Mouse (Mus musculus) midbrain, embryonic 14.5 days (tissue): ENCODE results near the gene Vwa7. TPM values are rescaled to one million over a fixed set of nuclear protein-coding genes. Genes with fewer than 3 reads are reported as not detected.
A peak's percentile ranks its signal among the peaks of the same experiment; 100 is the strongest.

Experiments used
- ATAC-seq: fragments of 200-750 bp; cut with Nextera tagmentation; 2 replicates; pipeline ENCODE4 v1.8.0; 2017; ENCODE audit warnings: moderate number of reproducible peaks, moderate library complexity; ENCODE audit not compliant: low FRiP score, low TSS enrichment
- DNase-seq: peaks from one replicate; pipeline ENCODE4 v3.0.0-alpha.2; 2015
- H3K27ac ChIP-seq: fragments of 300-500 bp; sonication (generic); replicated peaks from 2 replicates; pipeline ENCODE4 v1.5.1; 2014; ENCODE audit warnings: mild to moderate bottlenecking, low read depth, low read length, moderate library complexity
- H3K27me3 ChIP-seq: fragments of 300-500 bp; sonication (generic); 2 replicates; pipeline ENCODE4 v1.6.1; 2014; ENCODE audit warnings: low read length, control low read depth, mixed read lengths; ENCODE audit not compliant: control insufficient read depth, insufficient read depth
- H3K36me3 ChIP-seq: fragments of 300-500 bp; sonication (generic); 2 replicates; pipeline ENCODE4 v1.6.1; 2014; ENCODE audit warnings: low read length, control low read depth; ENCODE audit not compliant: control insufficient read depth, insufficient read depth
- H3K4me1 ChIP-seq: fragments of 300-500 bp; sonication (generic); 2 replicates; pipeline ENCODE4 v1.6.1; 2014; ENCODE audit warnings: mild to moderate bottlenecking, antibody characterized with exemption, low read length, control low read depth; ENCODE audit not compliant: control insufficient read depth, insufficient read depth
- H3K4me2 ChIP-seq: fragments of 300-500 bp; sonication (generic); 2 replicates; pipeline ENCODE4 v1.6.1; 2014; ENCODE audit warnings: mild to moderate bottlenecking, low read length, moderate library complexity
- H3K4me3 ChIP-seq: fragments of 300-500 bp; sonication (generic); replicated peaks from 2 replicates; pipeline ENCODE4 v1.5.1; 2014; ENCODE audit warnings: low read depth, low read length
- H3K9ac ChIP-seq: fragments of 300-500 bp; sonication (generic); replicated peaks from 2 replicates; pipeline ENCODE4 v1.6.1; 2014; ENCODE audit warnings: mild to moderate bottlenecking, low read length, moderate library complexity
- H3K9me3 ChIP-seq: fragments of 300-500 bp; sonication (generic); 2 replicates; pipeline ENCODE4 v1.6.1; 2016; ENCODE audit warnings: low read length, control low read depth, mixed read lengths; ENCODE audit not compliant: control insufficient read depth
- WGBS: fragments of 180-500 bp; shearing (Covaris S2); extraction: QIAGEN DNeasy Blood & Tissue Kit; methylation state at CpG from one replicate; pipeline ENCODE4 v1.1.7; 2014; 5-methylcytosine and 5-hydroxymethylcytosine counted together
- polyA plus RNA-seq: library from polyadenylated mRNA; unstranded; fragments of >200 nt; fragmentation: Nextera tagmentation; extraction: Ambion mirVana; gene quantifications from 2 replicates; pipeline ENCODE4 v1.2.1, GENCODE M21; 2014

Vwa7 gene
- polyA plus RNA-seq, 1 experiment from 2014 or later = 0.12 TPM

DNA sequence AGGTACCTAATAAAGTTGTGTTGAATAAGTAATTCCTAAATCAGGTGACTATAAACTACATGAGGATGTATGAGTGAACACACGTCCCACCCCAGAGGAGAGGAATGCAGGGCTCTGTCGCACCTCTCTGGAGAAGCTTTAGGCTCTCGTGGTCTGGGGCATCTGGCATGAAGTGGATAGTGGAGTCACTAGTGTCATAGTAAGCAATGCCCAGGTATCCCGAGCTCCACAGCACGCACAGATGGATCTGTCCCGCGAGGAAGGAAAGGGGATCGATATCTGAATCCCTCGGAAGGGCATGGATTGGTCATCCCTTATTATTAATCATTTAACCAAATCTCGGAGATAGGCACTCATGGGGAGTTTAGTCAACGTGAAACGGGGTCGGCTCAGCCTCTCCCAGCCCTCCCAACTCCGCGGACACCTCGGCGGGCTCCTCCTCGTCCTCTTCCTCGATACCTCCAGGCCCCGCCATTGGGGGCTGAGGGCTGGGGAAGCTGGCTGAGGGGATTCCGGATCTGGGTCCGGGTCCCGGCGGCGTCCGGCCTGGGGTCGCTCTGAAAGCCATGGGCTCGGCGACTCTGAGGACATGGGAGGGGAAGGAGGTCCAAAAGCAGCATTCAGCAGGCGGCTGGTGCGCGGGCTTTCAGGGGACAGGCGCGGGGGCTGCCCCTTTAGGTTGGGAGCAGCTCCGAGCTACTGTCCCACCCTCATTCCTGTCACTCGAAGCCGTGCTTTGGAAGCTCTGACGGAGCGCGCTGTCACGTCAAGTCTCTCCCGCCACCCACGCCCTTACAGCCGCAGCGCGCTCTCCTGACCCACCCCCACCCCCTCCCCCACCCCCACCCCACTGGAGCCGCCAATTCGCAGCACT, 29.7 kb downstream of the Vwa7 start:
- DNase-seq = no peak
- Histone ChIP-seq H3K9ac (peak overlapping the region; percentile 61), H3K27ac (peak overlapping the region; percentile 54), H3K27me3 (no peaks in the 10 kb centered on the region), H3K4me1 (peaks cover 19% of the 10 kb centered on the region), H3K4me3 (peak overlapping the region; percentile 51), H3K9me3 (no peaks in the 10 kb centered on the region), H3K4me2 (peak overlapping the region; percentile 91), H3K36me3 (no peaks in the 10 kb centered on the region)
- no peak for ATAC-seq
- 6% methylated on average over 47 of the region's 48 CpGs for WGBS

- Histone ChIP-seq H3K9me3 (no peaks in the 10 kb centered on the region), H3K27me3 (no peaks in the 10 kb centered on the region), H3K4me1 (peaks cover 27% of the 10 kb centered on the region), H3K4me2 (peak within 1 kb of the TSS; percentile 91), H3K4me3 (peak within 1 kb of the TSS; percentile 51), H3K27ac (peak within 1 kb of the TSS; percentile 54), H3K36me3 (no peaks in the 10 kb centered on the region), H3K9ac (peak within 1 kb of the TSS; percentile 61)
- 3% methylated on average over 33 of the region's 33 CpGs for WGBS
- DNase-seq (peak; percentile 98), ATAC-seq (peak; percentile 98)
Measured at GRCm38 (mm10) chr17:35046681-35047455, 30.5 kb downstream of the Vwa7 start, which contains the start of gene Msh5. TSS of gene Msh5 (minus strand) at chr17:35046745.

DNA sequence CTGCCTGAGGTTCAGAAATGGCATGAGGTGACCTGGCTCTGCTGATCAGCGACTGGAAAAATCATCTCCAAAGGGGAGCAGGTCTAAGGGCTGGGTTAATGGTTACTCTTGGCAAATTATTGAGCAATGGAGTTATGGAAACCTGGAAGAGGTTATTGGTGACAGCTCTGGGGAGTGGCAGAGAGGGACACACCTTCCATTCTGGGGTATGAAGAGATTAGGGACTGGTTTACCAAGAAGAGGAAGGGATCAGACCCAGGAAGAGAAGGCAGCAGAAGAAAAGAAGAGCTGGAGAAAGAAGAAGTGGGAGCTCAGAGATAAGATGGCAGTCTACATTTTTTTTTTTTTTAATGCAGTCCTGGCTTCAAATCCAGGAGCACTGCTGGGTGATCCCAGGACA, 31.3 kb downstream of the Vwa7 start:
- DNase-seq = no peak

GRCm38 (mm10) chr17:35048149-35048931, 32.0 kb downstream of the Vwa7 start:
- no peaks in the 10 kb centered on the region for H3K36me3 ChIP-seq
- DNase-seq (no peak), ATAC-seq (no peak)
- no peak overlapping the region for H3K27ac ChIP-seq
- H3K4me1 ChIP-seq = peaks cover 36% of the 10 kb centered on the region
- no peaks in the 10 kb centered on the region for H3K27me3 ChIP-seq
- 40% methylated on average over 11 of the region's 11 CpGs for WGBS
- H3K9ac ChIP-seq = no peak overlapping the region
- H3K9me3 ChIP-seq = no peaks in the 10 kb centered on the region
- no peak overlapping the region for H3K4me3 ChIP-seq
- H3K4me2 ChIP-seq = no peak overlapping the region

More for the DNA sequence above, 31.3 kb downstream of the Vwa7 start:
- Histone ChIP-seq H3K36me3 (no peaks in the 10 kb centered on the region), H3K4me3 (no peak overlapping the region), H3K9ac (no peak overlapping the region), H3K9me3 (no peaks in the 10 kb centered on the region), H3K27ac (no peak overlapping the region), H3K4me2 (no peak overlapping the region), H3K4me1 (peaks cover 35% of the 10 kb centered on the region), H3K27me3 (no peaks in the 10 kb centered on the region)
- no peak for ATAC-seq
- WGBS = 55% methylated on average over 1 of the region's 1 CpGs

DNA sequence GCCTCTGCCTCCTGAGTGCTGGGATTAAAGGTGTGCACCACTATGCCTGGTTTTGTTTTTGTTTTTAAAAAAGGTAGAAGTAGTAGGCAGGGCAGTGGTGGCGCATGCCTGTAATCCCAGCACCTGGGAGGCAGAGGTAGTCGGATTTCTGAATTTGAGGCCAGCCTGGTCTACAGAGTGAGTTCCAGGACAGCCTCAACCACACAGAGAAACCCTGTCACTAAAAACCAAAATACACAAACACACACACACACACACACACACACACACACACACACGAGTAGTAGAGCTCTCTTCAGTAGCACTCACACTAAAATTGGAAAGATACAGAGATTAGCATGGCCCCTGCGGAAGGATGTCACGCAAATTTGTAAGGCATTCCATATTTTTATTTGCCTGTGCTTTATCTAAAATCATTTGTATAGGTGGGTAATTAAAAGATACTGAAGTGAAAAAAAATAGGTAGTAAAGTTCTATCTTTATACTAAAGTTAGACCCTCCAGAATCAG, 32.6 kb downstream of the Vwa7 start:
- Histone ChIP-seq H3K27me3 (no peaks in the 10 kb centered on the region), H3K27ac (no peak overlapping the region), H3K4me1 (peaks cover 36% of the 10 kb centered on the region), H3K4me3 (no peak overlapping the region), H3K9me3 (no peaks in the 10 kb centered on the region), H3K36me3 (0 out of 2 replicates have a peak, but pooled peaks cover 3% of the 10 kb centered on the region), H3K9ac (no peak overlapping the region), H3K4me2 (no peak overlapping the region)
- no peak for DNase-seq
- ATAC-seq = no peak
- 58% methylated on average over 5 of the region's 5 CpGs for WGBS

DNA sequence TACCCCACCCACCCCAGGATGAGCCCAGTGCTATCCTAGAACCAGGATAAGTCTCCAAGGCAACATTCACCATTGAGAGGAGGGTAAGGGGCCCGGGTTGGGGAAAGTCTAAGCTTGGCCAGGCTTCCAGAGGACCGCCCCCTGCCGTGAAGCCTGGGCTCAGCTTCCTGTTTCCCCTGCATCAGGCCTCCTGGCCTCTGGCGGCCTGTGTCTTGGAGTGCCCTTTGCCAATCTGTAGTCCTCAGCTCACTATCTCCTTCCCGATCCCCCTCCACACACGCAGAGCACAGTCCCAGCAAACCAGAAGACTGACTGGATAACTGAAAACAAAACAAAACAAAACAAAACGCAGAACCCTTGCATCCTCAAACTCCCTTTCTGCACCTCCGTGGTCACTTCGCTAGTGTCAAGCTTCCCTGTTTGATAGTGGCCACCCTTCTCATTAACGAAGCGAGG, 33.2 kb downstream of the Vwa7 start, which contains the start of gene Clic1:
TSS of gene Clic1 (plus strand) at position 406 of the 456 bp plus-strand sequence.
- 0 out of 2 replicates have a peak, but pooled peaks cover 7% of the 10 kb centered on the region for H3K36me3 ChIP-seq
- H3K4me2 ChIP-seq = peak within 1 kb of the TSS; percentile 59
- peak within 1 kb of the TSS; percentile 32 for H3K4me3 ChIP-seq
- H3K9ac ChIP-seq = peak within 1 kb of the TSS; percentile 51
- no peaks in the 10 kb centered on the region for H3K9me3 ChIP-seq
- H3K27me3 ChIP-seq = no peaks in the 10 kb centered on the region
- WGBS = 5% methylated on average over 11 of the region's 11 CpGs
- no peak for ATAC-seq
- DNase-seq = peak; percentile 81
- peak within 1 kb of the TSS; percentile 71 for H3K27ac ChIP-seq
- peaks cover 36% of the 10 kb centered on the region for H3K4me1 ChIP-seq

DNA sequence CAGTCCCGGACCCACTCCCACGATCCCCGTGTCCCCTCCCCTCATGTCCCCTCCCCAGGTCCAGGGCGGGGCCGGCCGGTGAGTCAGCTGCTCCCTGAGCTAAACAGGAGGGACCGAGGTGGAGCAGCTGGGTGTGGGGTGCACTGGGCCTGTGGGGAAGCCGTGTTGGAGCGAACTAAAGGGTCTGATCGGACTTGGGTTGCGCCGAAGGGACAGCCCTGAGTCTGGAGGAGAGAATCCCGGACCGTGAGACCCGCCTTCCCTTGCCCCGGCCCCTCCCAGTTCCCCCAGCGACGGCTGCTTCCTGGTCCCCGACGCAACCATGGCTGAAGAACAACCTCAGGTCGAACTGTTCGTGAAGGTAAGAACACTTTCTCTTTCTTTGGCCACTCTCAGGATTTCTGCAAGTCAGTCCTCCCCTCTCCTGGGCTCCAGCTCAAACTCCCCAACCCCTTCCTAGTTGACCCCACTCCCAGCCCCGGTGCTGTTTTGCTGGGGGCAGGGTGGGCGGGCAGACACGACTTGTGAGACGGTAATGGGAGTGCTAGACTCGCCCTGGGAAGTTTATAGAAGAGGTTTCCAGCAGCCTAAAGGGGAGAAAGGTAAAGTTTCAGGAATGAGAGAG, 33.9 kb downstream of the Vwa7 start:
- Histone ChIP-seq H3K27ac (peak overlapping the region; percentile 71), H3K27me3 (no peaks in the 10 kb centered on the region), H3K4me1 (peaks cover 36% of the 10 kb centered on the region), H3K4me3 (peak overlapping the region; percentile 32), H3K4me2 (peak overlapping the region; percentile 59), H3K9ac (peak overlapping the region; percentile 51), H3K36me3 (0 out of 2 replicates have a peak, but pooled peaks cover 7% of the 10 kb centered on the region), H3K9me3 (no peaks in the 10 kb centered on the region)
- WGBS = 1% methylated on average over 27 of the region's 27 CpGs
- ATAC-seq (no peak), DNase-seq (peak; percentile 52)
